Mouse (Mus musculus) kidney, postnatal 36 days (tissue): ENCODE results near the gene Arhgap6.

ENCODE experiments used
- DNase-seq, 2 experiments: peaks; one replicate each; pipeline ENCODE4 v3.0.0; 2021 to 2022; ENCODE audit warnings: mixed read lengths in 2 of 2

Arhgap6 gene

DNA sequence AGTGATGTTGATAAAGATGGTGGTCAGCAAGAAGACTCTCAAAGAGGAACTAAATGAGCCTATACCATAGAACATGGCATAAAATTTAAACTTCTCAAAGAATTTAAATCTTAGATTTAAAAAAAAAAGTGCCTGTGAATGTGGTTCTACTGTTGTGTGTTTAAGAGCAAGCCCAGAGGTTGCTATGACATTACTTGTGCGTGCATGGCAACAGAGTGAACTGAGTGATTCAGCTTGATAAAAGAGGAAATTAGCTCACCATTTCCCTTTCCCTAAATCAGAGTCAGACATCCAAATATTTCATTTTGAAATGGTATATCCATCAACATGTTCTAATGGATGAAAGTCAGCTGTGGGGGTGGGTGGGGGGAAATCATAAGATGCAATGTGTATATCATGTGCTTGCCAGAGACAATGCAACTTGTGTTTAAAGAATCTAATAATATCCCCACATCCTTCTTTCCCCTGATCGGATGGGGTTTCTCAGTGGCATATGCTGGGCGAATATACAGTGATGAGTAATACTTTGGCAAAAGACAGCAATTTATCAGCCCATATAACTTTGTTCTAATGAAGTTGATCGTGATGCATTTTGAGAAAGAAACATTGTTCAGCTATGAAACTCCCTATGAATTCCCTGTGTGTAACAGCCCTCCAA lies 328.3 kb downstream of the Arhgap6 start:
- no peak for DNase-seq

DNA sequence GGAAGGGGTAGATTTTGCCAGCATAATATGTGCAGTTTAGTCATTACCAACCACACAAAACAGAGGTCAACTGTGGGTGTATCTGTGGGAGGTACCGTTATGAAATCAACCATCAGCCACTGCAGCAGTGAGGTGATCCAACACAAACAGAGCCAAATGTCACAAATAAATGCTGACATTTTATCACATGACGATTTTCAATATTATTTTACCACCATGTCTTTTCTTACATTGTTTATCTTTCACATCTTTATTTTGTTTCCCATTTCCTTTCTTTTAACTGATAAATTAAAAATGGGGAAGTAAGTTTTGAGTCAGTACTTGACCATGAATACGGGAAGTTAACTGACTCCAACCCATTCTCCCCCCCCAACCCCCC lies 328.9 kb downstream of the Arhgap6 start:
- DNase-seq: no peak

DNA sequence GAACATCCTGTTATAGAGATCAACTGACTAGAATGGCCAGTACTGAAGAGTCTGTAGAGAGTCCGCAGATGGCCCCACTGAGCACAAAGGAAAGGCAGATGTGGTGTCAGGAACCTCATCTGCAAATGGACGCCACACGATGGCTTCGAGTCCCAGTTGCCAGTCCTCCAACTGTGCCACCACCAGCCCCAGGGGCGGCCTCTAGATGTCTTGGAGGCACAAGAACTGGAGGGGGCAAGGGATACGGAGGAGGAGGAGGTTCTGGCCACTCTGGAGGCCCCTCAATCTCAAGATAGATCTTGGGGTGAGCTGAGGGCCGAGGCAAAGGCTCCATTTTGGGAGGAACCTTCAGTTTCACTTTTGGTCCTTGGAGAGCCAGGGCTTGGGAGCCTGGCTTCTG lies 344.9 kb downstream of the Arhgap6 start:
- DNase-seq: no peak

GRCm38 (mm10) chrX:169140467-169140866 lies 345.6 kb downstream of the Arhgap6 start:
- DNase-seq: no peak

DNA sequence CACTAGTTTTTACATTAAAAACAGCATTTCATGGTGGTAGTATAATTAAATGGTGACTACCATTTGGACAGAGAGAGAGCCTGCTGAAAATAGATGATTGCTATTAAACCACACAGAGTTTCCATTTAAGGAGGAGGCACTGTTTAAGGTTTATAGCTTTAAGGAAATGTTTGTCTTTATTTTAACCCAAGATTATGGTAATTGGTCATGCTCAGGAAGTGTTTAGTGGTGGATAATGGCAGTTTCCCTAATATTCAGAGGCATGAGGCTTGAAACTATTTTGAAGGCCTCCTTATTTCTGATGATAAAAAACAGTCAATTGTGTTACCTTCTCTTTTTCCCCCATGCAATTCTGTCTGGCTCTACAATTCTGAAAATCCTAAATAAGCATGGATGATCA lies 358.9 kb downstream of the Arhgap6 start:
- no peak for DNase-seq

GRCm38 (mm10) chrX:169158385-169158784 lies 363.5 kb downstream of the Arhgap6 start:
- no peak for DNase-seq

DNA sequence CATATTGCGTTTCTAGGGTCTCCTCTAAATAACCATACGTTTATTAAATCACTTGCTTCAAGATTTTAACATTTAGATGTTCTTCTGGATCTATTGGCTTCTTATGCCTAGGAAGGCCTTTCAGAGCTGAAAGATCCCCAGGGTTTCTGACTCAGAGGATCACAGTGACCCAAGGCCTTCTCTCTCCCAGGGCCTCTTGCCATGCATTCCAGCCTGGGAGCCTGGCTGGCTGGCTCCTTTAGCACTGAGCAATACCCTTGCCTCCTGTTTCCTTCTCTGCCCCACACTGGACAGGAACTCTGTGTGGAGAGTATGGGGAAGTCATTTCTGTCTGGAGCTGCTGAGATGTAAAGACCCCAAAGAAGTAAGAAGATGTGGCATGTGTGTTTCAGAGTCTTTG lies 376.1 kb downstream of the Arhgap6 start:
- no peak for DNase-seq

GRCm38 (mm10) chrX:169173796-169174195 lies 378.9 kb downstream of the Arhgap6 start:
- peak; percentile 6 to 25 for DNase-seq

GRCm38 (mm10) chrX:169178634-169179033 lies 383.7 kb downstream of the Arhgap6 start:
- peak in 1 of 2 experiments; percentile 1 for DNase-seq

- no peak for DNase-seq
These were observed 392.2 kb downstream of the Arhgap6 start, which contains the start of gene Amelx for GRCm38 (mm10) chrX:169187100-169187499. TSS of gene Amelx (minus strand) at chrX:169187200.

DNA sequence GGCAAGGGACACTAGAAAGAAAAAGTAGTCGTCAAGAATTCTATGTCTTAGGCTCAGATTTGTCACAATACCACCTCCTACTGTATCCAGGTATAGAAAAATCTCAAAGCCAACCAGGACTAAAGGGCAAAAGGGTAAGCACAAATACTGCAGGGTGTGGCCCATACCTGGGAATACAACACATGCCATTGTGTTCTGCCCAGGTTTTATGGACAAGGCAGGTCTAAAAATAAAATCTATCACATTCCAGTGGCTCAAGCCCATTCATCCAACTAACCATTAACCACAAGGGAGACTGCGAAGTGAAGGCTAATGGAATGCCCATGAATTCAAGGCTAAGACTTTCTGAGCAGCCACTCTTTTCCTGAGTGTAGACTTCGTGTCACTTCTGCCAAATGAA lies 415.1 kb downstream of the Arhgap6 start:
- DNase-seq: no peak

- DNase-seq: no peak
These were observed 425.2 kb downstream of the Arhgap6 start for GRCm38 (mm10) chrX:169220064-169220463.

- no peak for DNase-seq
These were observed 427.6 kb downstream of the Arhgap6 start for GRCm38 (mm10) chrX:169222357-169223062.

DNA sequence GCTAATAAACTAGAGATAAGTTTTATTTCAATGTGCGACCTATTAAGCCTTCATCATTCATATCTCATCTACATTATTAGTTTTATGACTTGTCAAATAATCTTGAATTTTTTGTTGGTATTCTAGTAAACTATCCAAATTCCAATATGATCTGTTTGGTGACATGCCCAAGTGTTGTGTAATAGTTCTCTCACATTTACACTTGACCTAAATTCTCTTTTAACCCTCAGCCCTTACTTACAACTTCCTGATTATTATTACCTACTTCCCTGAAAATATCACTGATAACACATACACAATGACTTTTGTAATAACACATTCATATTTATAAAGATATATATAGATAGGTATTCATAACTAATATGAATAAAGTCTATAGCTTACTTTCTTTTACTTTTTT lies 461.0 kb downstream of the Arhgap6 start:
- no peak for DNase-seq

GRCm38 (mm10) chrX:169256741-169257140 lies 461.8 kb downstream of the Arhgap6 start:
- DNase-seq: no peak

- DNase-seq: no peak
These were observed 466.1 kb downstream of the Arhgap6 start for GRCm38 (mm10) chrX:169261034-169261433.

DNA sequence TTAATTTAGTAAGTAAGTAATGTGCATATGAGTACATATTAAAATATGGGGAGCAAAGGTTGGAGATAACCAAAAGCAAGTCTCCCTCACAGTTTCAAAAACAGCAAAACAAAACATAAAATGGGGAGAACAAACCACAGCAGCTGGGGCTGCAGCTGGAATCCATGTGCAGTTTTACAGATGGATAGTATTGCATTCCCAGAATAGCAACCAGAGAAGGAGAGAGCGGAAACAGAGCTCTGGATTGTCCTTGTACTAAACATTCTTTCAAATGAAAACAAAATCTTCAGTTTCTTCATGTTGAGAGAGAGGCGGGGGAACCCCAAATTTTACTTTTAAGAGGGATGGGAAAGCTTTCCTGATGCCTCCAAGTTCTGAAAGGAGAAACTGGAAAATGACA lies 467.3 kb downstream of the Arhgap6 start:
- peak; percentile 1 to 7 for DNase-seq

- no peak for DNase-seq
These were observed 468.7 kb downstream of the Arhgap6 start for GRCm38 (mm10) chrX:169263433-169264172.

DNA sequence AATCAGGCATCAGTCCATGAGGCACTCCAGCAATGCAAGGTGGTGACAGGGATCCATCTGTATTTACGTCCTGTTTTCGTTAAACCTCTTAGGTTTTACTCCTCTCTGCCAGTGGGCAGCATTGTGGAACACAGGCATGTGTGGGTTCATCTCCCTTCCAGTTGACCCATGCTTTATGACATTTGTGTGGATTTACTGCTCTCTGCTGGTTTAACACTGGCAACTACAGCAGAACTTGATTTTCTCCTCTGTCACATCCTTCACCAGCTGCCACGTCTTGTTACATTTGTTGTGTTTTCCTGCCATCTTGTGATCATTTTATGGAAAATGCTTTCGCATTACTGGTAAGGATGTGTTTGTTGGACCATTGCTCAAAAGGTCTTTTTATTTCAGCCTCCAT lies 504.7 kb downstream of the Arhgap6 start:
- DNase-seq: no peak

GRCm38 (mm10) chrX:169302271-169303045 lies 507.6 kb downstream of the Arhgap6 start:
- DNase-seq: peak; percentile 9 to 11

DNA sequence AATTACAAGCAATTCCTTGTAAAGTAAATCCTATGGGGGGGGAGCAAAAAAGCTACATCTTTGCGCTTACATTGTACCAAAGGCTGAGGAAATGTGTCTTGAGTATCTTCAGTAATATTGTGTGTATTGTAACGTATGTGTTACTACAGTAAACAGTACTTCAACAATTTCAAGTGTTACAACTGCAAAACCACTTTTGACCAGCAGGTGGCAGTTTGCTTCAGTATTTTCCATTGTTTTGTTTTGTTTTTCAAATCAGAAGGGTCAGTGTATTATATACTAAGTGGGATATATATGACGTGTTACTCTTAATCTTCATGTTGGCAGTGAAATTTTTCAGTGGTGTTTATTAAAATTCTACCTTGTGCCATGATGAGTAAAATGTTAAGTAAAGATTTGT lies 509.0 kb downstream of the Arhgap6 start:
- peak; percentile 16 to 68 for DNase-seq

DNA sequence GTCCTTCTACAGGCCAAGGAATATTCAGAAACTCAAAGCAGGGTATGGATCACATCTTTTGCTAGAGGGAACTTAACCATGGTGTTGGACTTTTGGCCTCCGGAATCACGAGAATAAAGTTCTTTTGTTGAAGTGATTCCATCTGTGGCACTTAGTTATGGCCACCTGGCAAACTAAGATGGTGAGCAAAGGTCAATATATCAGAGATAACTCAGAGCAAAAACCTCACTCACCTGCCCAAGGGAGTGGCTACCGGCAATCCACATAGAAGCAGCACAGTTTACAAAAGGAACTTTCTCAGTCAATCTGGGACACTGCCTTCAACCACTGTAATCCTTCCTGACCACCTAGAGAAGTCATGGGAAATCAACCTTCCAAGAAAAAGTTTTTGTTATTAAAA lies 513.7 kb downstream of the Arhgap6 start:
- DNase-seq: no peak
